Mouse (Mus musculus) frontal cortex, adult (tissue): Measurements from ENCODE around the gene Alox15.
A peak's percentile ranks its signal among the peaks of the same experiment; 100 is the strongest.
"Not testable (repeated sequence)": the region's sequence is repeated elsewhere in the genome, so short reads cannot be mapped to it uniquely, and the experiment has no call there.

Experiments
- ATAC-seq: cut with Nextera tagmentation; 2 replicates; pipeline ENCODE4 v1.9.2; 2017; ENCODE audit warnings: mild to moderate bottlenecking, moderate library complexity, mixed read lengths; ENCODE audit not compliant: low TSS enrichment

Gene Alox15

DNA sequence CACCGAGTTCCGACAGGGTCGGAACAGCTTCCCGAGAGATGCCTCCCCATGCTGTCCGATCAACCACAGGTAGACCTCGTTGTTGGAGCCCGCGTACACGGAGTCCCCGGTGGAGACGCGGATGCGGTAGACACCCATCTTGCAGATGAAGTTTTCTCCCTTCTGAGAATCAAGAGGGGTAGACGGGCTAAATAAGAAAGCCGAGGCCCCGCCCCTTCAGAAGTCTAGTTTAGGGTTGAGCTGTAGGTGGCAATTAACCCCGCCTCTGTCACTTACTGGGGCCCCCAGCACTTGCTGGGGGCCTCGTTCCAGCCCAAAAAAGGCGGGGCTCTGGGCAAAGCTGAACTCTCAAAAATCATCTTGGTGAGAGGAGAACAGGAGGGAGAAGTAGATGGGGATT, at the start of gene Alox15:
Gene Alox15, minus strand, starts transcription at position 164 of the 400 bp plus-strand sequence.
- ATAC-seq, result no peak

GRCm38 (mm10) chr11:70389421-70389820, 37.6 kb upstream of the Alox15 start:
- ATAC-seq, result no peak

DNA sequence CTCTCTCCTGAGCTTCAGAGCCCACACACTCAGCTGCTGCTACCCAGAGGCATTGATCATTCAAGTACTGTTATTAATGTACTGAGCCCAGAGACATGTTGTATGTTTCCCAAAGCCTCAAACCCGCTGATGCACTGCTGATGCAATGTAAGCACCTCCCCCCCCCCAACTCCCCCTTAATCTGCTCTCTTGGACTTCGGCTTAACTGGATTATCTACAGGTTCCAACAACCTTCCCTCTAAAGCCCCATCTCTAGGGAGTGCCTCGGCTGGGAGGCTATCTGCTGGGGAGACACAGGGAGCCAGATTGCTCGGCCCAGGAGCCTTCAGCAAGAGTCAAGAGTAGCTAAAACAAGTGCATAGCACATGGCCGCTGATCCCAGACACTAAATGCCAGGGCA, 35.6 kb upstream of the Alox15 start:
- ATAC-seq, result no peak

- ATAC-seq, result no peak
These were observed 32.3 kb upstream of the Alox15 start for GRCm38 (mm10) chr11:70384136-70384535.

- no peak for ATAC-seq
These were observed 29.5 kb upstream of the Alox15 start for GRCm38 (mm10) chr11:70381330-70381729.

DNA sequence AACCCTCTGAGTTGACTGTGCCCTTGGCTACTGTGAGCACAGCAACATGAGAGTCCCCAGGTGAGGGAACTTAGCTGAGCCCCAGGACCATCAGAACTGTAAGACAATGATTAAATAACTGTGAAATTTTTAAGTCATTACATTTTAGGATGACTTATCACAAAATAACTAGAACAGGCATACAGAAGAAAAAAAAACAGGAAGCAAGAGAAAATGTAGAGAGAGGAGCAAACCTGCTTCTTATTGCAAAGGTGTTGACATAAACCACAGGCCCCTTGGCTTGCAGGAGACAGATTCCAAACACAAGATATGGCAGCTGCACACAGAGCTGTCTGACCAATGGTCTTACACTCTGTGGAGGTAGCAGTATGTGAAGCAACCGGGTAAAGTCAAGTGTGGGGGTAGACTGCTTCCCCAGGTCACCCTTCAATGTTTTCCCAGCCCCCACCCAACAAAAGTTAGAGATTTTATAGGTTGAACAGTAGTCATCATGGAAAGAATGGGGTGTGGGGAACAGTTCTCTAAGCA, 28.7 kb upstream of the Alox15 start:
- ATAC-seq, result no peak

DNA sequence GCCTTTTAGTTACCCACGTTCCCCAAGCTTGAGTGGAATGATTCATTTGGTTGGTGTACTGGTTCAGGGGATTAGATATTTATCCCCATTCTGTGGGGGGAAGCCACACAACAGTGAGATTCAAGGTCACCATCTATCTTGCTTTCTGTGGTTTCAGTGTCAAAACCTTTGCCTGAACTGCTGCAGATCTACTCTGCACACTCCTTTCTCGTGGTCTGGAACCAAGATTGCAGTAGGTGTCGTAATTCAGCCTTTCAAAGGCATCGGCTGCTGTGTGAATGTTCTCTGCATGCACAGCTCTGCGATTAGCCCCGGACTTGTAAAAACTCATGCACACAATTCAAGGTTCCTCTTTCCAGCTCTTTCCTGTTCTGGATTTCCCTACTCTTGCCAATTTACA, 24.2 kb upstream of the Alox15 start:
- ATAC-seq, result no peak

- no peak for ATAC-seq
These were observed 22.5 kb upstream of the Alox15 start for GRCm38 (mm10) chr11:70374302-70374701.

- no peak for ATAC-seq
These were observed 21.2 kb upstream of the Alox15 start for GRCm38 (mm10) chr11:70372849-70373557.

- no peak for ATAC-seq
These were observed 20.6 kb upstream of the Alox15 start for GRCm38 (mm10) chr11:70372396-70372795.

DNA sequence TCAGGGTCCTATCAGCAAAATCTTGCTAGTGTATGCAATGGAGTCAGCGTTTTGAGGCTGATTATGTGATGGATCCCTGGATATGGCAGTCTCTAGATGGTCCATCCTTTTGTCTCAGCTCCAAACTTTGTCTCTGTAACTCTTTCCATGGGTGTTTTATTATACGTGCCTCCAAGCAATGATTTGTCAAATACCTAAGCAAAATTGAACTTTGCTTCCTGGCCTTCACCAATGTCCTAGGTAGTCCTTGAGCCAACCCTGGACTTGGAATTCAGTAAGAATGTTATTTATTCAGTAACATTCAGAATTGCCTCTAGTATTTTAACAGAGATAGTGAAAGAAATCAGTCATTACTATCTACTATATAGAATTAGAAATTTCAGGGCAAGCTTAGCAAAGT, 16.8 kb upstream of the Alox15 start:
- ATAC-seq, result not testable (repeated sequence)

- not testable (repeated sequence) for ATAC-seq
These were observed 15.9 kb upstream of the Alox15 start for GRCm38 (mm10) chr11:70367701-70368100.

- ATAC-seq, result no peak
These were observed 3.2 kb downstream of the Alox15 start for GRCm38 (mm10) chr11:70348630-70349029.

DNA sequence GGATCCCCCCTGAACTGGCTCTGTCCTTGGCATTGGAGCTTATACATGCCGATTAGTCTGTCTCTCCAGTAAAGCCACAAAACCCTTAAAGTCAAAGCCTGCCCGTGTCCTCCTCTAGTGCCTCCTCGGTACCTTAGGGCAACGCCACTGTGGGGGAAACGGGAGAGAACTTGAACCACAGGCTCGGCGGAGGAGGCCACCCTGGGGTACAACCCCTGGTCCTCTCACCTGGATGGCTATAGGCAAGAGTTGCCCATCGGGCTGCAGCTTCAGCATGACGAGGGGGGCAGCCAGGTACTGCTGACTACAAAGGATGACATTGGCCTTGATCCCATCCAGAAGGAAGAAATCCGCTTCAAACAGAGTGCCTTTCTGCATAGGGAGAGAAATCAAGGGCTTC, 4.0 kb downstream of the Alox15 start:
- no peak for ATAC-seq

- ATAC-seq, result no peak
These were observed 6.3 kb downstream of the Alox15 start for GRCm38 (mm10) chr11:70345546-70345945.

DNA sequence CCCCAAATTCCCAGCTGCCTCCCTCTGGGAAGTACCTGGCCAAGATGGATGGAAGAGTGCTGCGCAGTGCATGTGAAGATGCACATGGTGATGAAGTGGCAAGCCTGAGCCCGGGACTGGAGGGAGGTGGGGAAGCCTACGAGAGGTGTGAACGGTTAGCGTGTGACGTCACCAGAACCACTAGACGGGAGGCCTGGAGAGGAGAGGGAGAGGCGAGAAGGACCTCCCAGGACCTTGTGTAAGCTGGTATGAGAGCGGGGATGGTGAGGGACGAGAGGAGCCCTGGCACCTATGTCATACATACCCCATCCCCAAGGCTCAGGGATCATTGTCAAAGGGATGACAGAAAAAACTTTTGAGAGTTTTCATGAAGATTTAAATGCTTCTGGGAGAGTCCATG, 6.8 kb downstream of the Alox15 start:
- no peak for ATAC-seq

GRCm38 (mm10) chr11:70339481-70339880, 12.3 kb downstream of the Alox15 start:
- ATAC-seq, result no peak

GRCm38 (mm10) chr11:70334477-70334876, 17.4 kb downstream of the Alox15 start:
- peak; percentile 50; the same call in 1 of the 2 replicates for ATAC-seq

GRCm38 (mm10) chr11:70324726-70325125, 27.1 kb downstream of the Alox15 start:
- ATAC-seq, result no peak

DNA sequence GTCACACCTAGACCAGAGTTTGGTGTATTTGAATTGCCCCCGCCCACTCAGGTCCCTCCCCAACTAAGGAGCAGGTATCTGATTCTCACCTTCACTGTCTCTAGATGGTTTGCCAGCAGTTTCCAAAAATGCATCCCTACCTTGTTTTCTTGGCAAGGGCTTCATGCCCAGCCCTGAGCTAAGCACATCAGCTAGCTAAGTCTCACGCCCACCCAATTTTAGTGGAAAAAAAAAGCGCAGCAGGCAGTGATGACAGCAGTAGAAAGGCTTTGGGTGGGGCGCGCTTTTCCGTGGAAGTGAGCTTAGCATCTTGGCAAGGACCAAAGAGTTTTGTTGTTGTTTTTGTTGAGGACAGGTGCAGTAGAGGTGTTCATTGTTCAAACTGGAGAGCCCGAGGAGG, 29.3 kb downstream of the Alox15 start, which contains the start of gene Alox12e:
Gene Alox12e, minus strand, starts transcription at position 101 of the 400 bp plus-strand sequence.
- ATAC-seq, result no peak

- no peak for ATAC-seq
These were observed 30.2 kb downstream of the Alox15 start for GRCm38 (mm10) chr11:70321664-70322063.

DNA sequence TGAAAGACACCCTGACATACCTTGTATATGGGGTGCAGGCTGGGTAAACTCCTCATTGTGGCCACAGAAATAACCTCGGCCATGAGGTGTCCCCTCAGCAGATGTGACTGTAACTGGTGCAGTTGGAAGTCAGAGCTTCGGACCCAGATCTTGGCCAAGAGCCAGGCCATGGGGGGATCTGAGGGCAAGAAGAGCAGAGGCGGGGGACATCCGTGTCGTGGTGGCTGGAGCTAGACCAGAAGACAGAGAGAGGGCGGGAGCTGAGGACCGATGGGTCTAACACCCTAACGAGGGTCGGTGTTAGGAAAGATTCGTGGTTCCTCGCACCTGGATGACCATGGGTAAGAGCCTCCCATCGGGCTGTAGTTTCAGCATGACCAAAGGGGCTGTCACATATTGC, 32.2 kb downstream of the Alox15 start:
- ATAC-seq, result no peak

DNA sequence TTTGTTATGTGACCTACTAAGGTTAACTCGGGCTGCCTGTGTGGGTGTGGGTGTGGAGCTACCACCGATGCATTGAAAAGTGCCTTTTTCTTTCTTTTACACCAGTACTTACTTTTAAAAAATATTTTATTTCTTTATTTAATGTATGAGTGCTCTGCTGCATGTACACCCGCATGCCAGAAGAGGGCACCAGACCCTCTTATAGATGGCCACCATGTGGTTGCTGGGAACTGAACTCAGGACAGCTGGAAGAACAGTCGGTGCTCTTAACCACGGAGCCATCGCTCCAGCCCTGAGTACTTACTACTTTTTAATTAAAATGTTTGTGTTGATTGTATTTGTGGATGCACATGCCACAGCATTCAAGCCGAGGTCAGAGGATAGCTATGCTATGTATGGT, 38.0 kb downstream of the Alox15 start:
- no peak for ATAC-seq

DNA sequence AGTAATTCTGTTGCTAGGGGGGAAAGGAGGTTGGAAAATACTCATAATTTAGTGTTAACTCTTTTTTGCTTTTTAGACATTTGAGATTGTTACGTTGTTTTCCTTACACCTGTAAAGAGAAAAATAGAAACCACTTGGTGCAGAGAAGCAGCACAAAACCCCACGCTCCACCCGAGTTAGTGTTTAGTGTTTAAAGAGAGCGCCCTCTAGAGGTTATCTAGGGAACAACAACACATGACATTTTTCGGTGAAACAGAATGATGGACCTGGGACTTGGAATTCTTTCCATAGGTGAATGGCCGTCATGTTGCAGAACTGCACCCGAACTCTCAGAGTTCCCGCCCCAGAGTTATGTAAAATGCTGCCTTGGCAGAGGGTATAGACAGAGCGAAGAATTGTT, 42.5 kb downstream of the Alox15 start:
- ATAC-seq, result no peak
